Mouse (Mus musculus): ENCODE measurements at regions not wholly inside any gene's neighbourhood (a gene's known extent, or its start where the extent isn't known, plus 50 kb on each side); places are given as distances from the start of the nearest gene placed in this dataset.

DNA sequence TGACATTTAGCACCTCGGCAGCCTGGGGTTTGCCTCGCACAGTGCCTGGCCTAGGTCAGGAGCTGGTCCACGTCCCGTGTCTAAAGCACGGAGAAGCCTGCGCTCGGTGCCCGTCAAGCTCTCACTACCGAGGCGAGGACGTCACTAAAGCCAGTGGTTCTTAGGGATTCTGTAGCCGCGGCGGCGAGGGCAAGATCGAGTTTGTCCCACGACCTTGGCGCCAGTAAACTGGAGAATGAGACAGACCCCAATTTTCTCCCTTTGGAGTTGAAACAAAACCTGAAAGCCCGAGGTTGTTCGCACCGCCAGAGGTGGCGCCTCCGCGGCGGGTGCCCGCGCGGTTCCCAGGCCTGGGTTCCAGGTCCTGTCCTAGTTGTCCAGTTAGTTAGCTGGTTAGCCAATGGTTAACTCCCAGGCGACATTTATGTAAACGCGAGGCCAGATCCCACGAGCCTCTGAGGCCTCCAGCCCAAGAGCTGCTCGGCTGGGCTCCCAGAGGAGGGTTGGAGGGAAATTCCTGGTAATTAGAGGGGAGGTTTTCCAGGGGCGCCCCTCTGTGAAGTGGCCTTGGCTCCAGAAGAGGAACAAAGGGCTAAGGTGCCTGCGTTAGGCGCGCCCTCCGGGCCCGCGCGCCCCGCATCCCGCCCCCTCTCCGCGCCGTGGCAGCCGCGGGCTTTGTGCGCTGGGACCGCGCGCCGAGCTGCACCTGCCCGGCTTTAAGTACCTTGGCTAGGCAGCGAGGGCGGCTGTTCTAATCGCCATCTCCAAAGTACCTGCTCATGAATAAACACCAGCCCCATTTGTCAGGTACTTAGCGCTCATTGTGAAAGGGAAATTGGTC lies 74.0 kb downstream of the Rhcg start:
- ATAC-seq = peak; percentile 69
- WGBS = under 1% methylated on average over 56 of the region's 58 CpGs
- Histone ChIP-seq H3K4me3 (peak overlapping the region; percentile 31), H3K36me3 (ENCODE audit: poor library complexity, severe bottlenecking) (no peaks in the 10 kb centered on the region), H3K4me2 (peak overlapping the region; percentile 66), H3K27ac (peak overlapping the region; percentile 98), H3K9me3 (replicated peaks) (no peaks in the 10 kb centered on the region), H3K4me1 (peaks cover 93% of the 10 kb centered on the region), H3K27me3 (no peaks in the 10 kb centered on the region), H3K9ac (peak overlapping the region; percentile 80)

DNA sequence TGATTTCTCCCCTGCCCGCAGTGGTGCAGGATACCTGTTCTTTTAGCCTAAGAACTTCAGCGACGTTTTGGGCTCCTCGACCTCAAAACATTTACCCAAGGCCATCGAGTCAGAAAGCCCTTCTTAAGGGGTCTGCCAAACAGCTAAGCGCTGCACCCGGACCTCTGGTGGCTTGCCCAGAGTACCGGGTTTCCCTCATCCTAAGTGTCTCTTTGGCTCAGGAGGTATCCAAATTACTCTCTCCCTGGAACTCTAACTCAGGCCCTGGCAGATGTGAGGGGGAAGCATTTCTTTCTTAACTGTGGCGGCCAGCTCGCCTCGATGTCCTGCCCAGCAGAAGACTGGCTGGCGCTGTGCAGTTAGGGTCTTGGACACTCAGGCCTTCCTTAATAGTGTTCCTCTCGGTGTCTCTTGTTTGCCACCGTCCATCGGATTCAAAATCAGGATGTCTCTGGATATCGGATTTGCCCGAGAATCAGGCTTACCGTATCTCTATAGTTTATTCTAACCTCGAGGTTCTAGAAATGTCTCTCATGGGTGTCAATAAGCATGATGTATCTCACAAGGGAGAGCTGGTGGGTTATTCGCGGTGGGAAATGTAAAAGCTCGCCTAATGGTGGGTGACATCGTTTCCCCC lies 75.0 kb downstream of the Rhcg start:
- Histone ChIP-seq H3K9me3 (replicated peaks) (no peaks in the 10 kb centered on the region), H3K9ac (peak overlapping the region; percentile 80), H3K4me1 (peaks cover 92% of the 10 kb centered on the region), H3K27me3 (no peaks in the 10 kb centered on the region), H3K27ac (peak overlapping the region; percentile 98), H3K4me3 (peak overlapping the region; percentile 31), H3K4me2 (peak overlapping the region; percentile 66), H3K36me3 (ENCODE audit: poor library complexity, severe bottlenecking) (no peaks in the 10 kb centered on the region)
- 6% methylated on average over 23 of the region's 23 CpGs for WGBS
- no peak for ATAC-seq

DNA sequence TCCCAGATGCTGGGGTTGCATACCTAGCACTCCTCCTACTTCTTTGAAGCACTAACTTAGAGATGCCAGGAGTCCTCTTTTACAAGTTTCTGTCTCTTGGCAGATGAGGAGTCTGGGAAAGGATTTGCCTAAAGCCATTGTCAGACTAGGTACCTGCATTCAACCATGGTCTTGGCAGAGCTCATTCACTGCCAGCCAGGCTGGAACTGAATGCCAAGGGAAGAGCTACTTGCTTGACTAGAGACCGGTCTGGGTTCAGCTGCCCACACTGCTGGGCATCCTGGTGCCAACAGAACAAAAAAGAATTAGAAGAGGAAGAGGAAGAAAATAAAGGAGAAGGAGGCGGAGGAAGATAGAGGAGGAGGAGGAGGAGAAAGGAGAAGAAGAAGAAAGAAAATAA lies 74.1 kb upstream of the Polg start:
- Histone ChIP-seq H3K4me1 (peaks cover 82% of the 10 kb centered on the region), H3K27me3 (no peaks in the 10 kb centered on the region), H3K36me3 (ENCODE audit: poor library complexity, severe bottlenecking) (no peaks in the 10 kb centered on the region), H3K27ac (peak overlapping the region; percentile 99), H3K4me3 (no peak overlapping the region), H3K9ac (no peak overlapping the region), H3K9me3 (replicated peaks) (no peaks in the 10 kb centered on the region), H3K4me2 (peak overlapping the region; percentile 12; the same call in 1 of the 2 replicates)
- WGBS = 34% methylated on average over 2 of the region's 2 CpGs
- no peak for ATAC-seq

DNA sequence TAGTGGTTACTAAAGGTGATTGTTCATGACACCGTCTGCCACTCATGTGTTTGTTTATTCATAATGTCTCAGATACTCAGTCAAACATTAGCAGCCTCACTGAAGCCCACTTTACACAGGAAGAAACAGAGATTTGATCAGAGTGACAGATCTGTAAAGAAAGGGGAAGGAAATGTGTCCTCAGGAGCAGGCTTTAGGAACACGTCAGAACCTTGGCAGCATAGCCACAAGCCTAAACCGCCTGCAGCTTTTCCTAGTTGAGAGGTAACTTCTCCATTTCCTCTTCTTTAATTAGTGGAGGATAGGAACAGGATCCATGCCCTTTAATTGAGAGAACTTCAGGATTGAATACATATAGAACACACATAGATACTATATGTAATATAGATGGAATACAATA lies 73.3 kb upstream of the Polg start:
- Histone ChIP-seq H3K27ac (peak overlapping the region; percentile 99), H3K36me3 (ENCODE audit: poor library complexity, severe bottlenecking) (no peaks in the 10 kb centered on the region), H3K4me3 (no peak overlapping the region), H3K9me3 (replicated peaks) (no peaks in the 10 kb centered on the region), H3K4me1 (peaks cover 82% of the 10 kb centered on the region), H3K9ac (peak overlapping the region; percentile 56), H3K27me3 (no peaks in the 10 kb centered on the region), H3K4me2 (peak overlapping the region; percentile 82)
- no peak for ATAC-seq
- WGBS = 11% methylated on average over 3 of the region's 3 CpGs

DNA sequence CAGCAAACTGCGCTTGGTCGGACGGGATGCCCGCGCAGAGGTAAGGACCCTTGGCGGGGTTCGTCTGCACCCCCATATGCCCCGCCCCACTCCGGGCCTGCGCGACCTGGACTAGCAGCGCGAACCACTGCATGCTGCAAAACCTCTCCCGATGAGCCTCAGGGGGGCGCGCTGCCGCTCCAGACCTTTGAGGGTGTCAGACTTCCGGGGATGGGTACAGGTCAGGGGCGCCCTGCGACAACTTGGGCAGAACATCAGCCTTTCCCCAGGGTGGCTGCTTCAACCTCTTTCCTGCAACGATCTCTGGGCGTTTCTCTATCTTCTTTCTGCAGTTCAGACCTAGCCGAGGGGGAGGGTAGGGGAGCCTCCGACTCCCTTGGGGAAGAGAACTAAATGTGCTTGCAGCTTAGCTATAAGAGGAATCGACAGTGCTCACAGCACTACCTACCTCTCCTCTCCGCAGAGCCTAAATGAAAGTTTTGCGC lies 70.0 kb upstream of the Polg start:
- Histone ChIP-seq H3K4me2 (peak overlapping the region; percentile 82), H3K27me3 (no peaks in the 10 kb centered on the region), H3K27ac (peak overlapping the region; percentile 99), H3K9me3 (replicated peaks) (no peaks in the 10 kb centered on the region), H3K4me1 (peaks cover 85% of the 10 kb centered on the region), H3K4me3 (peak overlapping the region; percentile 55), H3K9ac (peak overlapping the region; percentile 94), H3K36me3 (ENCODE audit: poor library complexity, severe bottlenecking) (peaks cover 25% of the 10 kb centered on the region)
- peak; percentile 77 for ATAC-seq
- WGBS = under 1% methylated on average over 23 of the region's 27 CpGs

DNA sequence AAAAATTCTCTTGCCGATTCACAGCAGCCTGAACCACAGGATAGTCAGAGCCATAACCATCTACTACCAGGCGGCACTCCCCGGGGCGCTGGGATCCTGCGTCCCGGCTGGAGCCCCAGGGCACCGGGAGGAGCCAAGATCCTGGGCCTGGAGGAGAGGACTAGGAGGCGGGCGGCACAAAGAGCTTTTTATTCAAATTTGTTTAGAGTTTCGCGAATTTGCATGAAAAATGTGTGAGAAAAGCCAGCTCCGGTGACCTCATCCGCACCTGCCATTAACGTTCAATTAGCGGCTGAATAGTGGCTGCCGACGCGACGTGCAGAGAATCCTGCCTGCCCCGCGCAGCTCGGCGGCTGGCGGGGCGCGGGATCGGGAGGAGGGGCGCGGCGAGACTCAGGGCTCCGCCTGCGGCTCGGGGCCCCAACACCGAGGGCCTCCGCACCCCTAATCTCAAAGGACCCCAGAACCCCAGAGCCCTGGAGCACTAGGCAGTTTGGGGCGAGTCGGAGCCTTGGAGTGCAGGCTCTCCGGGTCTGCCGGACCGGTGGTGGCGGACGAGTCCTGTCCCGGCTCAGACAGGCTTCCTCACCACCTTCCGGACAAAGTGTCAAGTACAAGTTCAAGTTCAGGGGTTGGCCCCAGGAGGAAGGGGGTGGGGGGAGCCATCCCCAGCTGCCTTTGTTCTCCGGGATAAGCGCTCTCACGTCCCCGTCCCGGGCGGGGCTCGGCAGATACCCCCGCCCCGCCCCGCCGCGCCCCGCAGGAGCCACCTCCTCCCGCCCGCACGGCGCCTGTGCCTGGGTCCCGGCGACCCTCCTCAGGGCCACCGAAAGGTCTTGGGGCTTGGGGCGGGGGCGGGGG lies 69.3 kb upstream of the Polg start:
- peak; percentile 74 for ATAC-seq
- Histone ChIP-seq H3K9ac (peak overlapping the region; percentile 94), H3K4me3 (peak overlapping the region; percentile 55), H3K4me2 (peak overlapping the region; percentile 82), H3K4me1 (peaks cover 86% of the 10 kb centered on the region), H3K27me3 (no peaks in the 10 kb centered on the region), H3K36me3 (ENCODE audit: poor library complexity, severe bottlenecking) (peaks cover 33% of the 10 kb centered on the region), H3K27ac (peak overlapping the region; percentile 99), H3K9me3 (replicated peaks) (no peaks in the 10 kb centered on the region)
- WGBS = under 1% methylated on average over 52 of the region's 66 CpGs

DNA sequence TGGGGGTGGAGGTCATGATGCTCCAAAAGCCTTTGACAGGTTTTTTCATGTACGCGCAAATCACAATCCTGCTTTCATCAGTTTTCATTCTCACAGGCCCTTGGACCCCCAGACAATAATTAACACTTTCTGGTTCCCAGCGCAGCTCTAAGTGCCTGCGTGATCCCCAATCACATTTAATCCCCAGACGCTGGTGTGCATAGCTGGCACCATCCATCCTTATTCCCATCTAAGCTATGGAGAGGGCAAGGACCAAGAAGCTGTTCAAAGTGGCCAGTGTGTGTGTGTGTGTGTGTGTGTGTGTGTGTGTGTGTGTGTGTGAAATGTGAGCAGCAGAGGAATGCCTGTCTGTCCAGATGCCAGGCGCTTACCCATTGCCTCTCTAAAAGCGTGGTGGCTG lies 68.7 kb upstream of the Polg start:
- ATAC-seq = peak; percentile 42
- WGBS = 3% methylated on average over 7 of the region's 7 CpGs
- Histone ChIP-seq H3K36me3 (ENCODE audit: poor library complexity, severe bottlenecking) (peaks cover 39% of the 10 kb centered on the region), H3K27me3 (no peaks in the 10 kb centered on the region), H3K27ac (peak overlapping the region; percentile 99), H3K4me3 (peak overlapping the region; percentile 55), H3K9me3 (replicated peaks) (no peaks in the 10 kb centered on the region), H3K4me2 (peak overlapping the region; percentile 82), H3K4me1 (peaks cover 87% of the 10 kb centered on the region), H3K9ac (peak overlapping the region; percentile 94)

DNA sequence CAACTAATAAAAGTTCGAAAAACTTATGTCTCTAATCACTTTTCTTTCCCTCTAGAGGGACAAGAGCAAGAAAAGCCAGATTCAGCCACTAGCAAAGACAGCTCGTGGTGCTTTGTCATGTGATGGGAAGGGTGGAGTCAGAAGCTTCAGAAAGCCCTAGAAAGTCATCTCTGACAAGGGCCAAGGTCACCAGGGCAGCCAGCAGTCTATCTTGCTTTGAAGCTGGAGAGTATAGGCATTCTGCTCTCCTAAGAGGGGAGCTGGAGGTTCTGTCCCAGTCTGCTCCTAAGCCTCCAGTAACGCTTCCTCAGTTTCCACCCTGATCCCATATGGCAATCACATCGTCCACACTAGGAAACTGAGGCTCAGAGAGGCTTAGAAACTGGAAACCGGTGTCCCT lies 68.2 kb upstream of the Polg start:
- peak overlapping the region; percentile 55 for H3K4me3 ChIP-seq
- peak overlapping the region; percentile 99 for H3K27ac ChIP-seq
- H3K9me3 ChIP-seq (replicated peaks) = no peaks in the 10 kb centered on the region
- H3K36me3 ChIP-seq (ENCODE audit: poor library complexity, severe bottlenecking) = peaks cover 44% of the 10 kb centered on the region
- no peaks in the 10 kb centered on the region for H3K27me3 ChIP-seq
- 4% methylated on average over 5 of the region's 5 CpGs for WGBS
- no peak for ATAC-seq
- peak overlapping the region; percentile 94 for H3K9ac ChIP-seq
- H3K4me1 ChIP-seq = peaks cover 87% of the 10 kb centered on the region
- peak overlapping the region; percentile 82 for H3K4me2 ChIP-seq

DNA sequence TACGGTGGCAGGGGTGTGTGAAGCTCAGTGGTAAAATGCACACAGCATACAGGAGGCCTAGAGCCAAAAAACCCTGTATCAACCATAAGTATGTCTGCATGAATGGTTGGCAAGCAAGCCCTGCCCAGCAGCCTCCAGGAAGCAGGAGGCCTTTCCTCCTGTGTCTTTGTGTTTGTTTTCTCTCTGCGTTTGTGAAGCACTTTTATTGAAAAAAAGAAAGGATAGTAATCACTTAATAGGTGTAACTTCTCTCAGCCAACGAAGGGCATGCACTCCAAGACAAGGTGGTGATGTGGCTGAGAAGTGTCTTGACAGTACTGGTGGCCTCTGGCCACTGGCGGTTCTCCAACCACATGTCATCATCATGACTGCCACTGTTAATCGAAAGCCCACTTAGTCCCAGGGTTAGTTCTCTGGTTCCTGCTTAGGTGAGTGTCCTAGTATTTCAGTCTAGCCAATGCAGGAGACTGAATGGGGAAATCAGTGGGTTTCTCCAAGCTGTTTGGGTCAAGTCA lies 66.5 kb upstream of the Polg start:
- Histone ChIP-seq H3K36me3 (ENCODE audit: poor library complexity, severe bottlenecking) (peaks cover 58% of the 10 kb centered on the region), H3K9ac (peak overlapping the region; percentile 94), H3K4me1 (peaks cover 83% of the 10 kb centered on the region), H3K27ac (peak overlapping the region; percentile 99), H3K27me3 (no peaks in the 10 kb centered on the region), H3K4me2 (no peak overlapping the region), H3K4me3 (no peak overlapping the region), H3K9me3 (replicated peaks) (no peaks in the 10 kb centered on the region)
- ATAC-seq = no peak
- 37% methylated on average over 5 of the region's 5 CpGs for WGBS

DNA sequence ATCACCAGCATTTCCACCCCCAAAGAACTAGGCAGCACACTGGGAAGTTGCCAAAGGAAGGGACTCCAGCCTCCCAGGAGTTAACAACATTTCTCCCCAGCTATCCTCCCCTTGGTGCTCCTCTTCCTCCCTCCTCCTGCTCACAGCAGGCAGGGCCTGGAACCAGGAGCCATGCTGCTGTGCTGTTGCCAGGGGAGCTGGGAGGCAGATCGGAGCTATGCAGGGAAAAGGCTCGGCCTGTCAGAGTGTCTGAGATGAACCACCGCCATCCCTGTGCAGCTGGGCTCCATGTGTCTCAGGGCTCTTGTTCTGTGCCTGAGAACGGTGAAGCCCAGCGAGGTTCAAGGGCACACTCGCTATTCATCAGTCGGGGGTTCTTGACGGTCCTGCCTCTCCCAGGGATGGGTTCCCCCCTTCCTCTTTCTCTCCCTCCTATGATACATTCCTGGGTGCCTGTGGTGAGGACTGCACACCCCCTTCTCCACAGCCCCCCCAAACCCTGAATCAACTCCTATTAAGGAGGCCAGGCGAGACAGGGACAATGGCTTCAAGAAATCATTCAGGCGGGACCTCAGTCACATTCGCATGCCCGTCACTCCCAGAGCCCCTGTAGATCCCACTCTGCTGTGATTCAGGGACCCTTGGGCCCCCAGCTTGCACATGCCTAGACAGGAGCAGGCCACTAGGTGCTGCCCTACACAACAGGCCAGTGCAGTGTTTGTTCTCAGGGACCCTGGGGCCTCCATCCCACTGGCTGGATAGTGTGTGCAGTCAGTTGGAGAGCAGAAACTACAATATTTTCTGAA lies 65.6 kb upstream of the Polg start:
- Histone ChIP-seq H3K9me3 (replicated peaks) (no peaks in the 10 kb centered on the region), H3K4me2 (peak overlapping the region; percentile 18), H3K27me3 (no peaks in the 10 kb centered on the region), H3K4me1 (peaks cover 84% of the 10 kb centered on the region), H3K4me3 (no peak overlapping the region), H3K27ac (peak overlapping the region; percentile 99), H3K36me3 (ENCODE audit: poor library complexity, severe bottlenecking) (peaks cover 67% of the 10 kb centered on the region), H3K9ac (peak overlapping the region; percentile 94)
- peak; percentile 11; the same call in 1 of the 2 replicates for ATAC-seq
- WGBS = 4% methylated on average over 12 of the region's 12 CpGs

DNA sequence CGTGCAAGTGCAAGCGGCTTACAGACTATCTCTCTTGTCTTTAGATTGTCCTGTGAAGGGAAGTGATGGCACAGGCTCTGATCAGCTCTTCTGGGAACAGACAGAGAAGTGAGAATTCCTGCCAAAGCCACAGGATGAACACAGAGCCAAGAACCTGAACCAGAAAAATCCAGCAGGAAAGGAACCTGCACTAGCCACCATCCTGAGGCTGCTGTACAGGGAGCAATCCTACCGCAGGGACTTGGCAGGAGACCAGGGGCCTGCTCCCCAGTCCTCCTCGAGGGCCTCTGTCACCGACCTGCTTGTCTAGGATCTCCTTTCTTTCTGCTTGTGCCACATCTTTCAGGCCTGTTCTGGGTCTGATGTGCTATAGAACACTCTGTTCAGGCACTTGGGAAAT lies 65.0 kb upstream of the Polg start:
- no peaks in the 10 kb centered on the region for H3K9me3 ChIP-seq (replicated peaks)
- no peak overlapping the region for H3K4me3 ChIP-seq
- H3K27me3 ChIP-seq = no peaks in the 10 kb centered on the region
- H3K4me2 ChIP-seq = peak overlapping the region; percentile 18; the same call in 1 of the 2 replicates
- H3K27ac ChIP-seq = peak overlapping the region; percentile 99
- no peak for ATAC-seq
- H3K36me3 ChIP-seq (ENCODE audit: poor library complexity, severe bottlenecking) = peaks cover 74% of the 10 kb centered on the region
- WGBS = 17% methylated on average over 5 of the region's 5 CpGs
- H3K9ac ChIP-seq = peak overlapping the region; percentile 94
- H3K4me1 ChIP-seq = peaks cover 86% of the 10 kb centered on the region
